Mouse (Mus musculus) thymus, postnatal 4 days (tissue): ENCODE data around the gene Stat5b.

ENCODE experiments used
- DNase-seq: peaks from one replicate; pipeline ENCODE4 v3.0.0; 2021

Stat5b gene

DNA sequence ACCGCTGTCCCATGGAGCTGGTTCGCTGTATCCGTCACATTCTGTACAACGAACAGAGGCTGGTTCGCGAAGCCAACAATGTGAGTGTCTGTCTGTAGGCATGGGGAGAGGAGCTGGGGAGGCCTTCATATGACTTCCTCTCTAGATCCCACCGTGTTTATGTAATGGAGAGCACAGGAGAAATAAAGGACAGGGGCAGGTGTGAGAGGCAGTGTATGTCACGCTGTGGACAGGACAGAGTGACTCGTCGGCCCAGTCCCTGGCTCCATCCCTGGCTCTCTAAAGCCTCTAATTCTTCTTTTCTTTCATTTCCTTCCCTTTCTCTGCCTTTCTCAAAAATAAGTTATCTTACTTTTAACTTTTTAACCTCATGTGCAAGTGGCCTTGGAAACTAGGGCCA lies 12.6 kb upstream of the Stat5b start:
- no peak for DNase-seq

DNA sequence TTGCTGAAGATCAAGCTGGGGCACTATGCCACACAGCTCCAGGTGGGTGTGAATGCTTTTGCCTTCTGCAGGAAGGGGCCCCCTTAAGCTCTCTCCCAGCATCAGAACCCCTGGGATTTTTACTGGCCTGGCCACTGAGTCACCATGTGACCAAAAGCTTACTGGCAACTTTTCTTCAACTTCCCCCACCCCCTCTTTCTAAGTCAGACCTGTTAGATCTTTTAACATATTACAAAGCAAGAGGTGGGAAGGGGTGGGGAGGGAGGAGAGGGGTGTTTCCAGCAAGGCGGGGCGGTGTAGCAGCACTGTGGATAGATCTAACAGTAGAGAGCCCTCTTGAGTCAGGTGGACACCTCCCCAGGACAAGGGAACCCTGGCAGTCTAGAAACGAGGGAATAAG lies 11.3 kb upstream of the Stat5b start:
- no peak for DNase-seq

DNA sequence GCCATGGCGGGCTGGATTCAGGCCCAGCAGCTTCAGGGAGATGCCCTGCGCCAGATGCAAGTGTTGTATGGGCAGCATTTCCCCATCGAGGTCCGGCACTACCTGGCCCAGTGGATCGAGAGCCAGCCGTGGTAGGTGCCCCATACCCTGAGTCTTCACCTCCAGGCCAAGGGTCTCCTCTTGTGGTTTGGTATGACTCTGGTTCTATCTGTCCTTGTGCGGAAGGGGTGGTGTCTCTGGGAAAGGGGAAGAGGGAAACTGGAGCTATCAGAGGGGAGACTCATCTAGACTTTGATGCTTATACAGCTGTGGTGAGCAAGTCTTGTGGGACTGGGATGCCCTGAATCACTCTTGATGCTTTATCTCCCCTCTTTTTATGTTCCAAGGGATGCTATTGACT lies 10.8 kb upstream of the Stat5b start:
- DNase-seq: no peak

DNA sequence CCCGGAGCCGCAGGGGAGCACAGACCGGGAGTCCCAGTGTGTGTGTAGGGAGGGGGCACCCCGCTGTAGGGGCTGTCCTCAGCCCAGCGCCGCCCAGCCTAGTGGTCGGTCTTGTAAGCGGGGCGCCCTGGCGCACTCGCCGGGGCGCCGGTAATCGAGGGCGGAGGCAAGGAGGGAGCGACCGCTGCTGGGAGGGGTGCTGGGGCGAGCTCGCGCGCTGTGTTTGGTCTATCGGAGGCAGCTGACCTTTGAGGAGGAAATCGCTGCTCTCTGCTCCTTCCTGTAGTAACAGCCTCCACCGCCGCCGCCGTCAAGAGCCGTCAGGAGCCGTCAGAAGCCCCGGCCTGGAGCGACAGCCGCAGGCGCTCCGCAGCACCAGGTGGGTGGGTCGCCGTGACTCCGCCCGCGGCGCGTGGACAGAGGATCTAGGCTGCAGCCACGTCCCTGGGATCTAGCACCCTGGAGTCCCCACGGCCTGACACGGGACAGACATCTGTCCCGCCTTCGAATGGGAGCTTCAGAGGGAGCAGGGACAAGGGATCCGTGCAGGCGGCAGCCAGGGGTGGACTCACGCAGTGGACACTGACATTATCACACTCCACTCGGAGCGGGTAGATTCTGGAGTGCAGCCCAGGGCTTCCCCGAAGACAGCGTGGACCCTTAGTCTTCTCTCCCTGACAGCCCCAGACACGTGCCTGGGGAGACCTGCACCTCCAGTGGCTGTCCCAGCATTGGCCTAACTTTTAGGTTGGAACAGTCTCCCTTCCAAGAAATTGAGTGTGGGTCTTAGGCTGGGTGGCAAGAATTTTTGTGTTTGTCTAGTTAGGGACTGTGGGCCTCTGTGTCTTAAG lies 9.9 kb upstream of the Stat5b start:
- peak; percentile 89 for DNase-seq

DNA sequence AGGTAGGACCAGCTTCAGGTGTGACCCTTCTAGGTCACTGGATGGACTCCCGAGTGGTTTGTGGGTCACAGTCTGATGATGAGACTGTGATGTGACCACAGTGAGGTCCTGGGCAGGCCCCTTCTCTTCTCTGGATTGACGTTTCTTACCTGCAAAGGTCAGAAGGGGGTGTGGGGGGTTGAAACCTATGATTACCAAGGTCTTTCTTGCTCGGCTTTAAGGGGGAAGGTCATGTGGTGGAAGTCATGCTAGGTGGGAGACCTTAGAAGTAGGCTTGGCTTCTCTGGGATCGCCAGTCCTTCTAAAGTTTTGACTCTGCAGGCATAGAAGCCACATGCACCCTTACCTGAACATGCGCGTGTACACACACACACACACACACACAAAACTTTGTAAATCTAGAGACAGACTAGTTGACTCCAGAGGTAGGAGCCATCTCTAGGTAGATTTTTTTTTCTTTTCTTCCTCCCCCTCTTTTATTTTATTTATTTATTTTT lies 9.1 kb upstream of the Stat5b start:
- no peak for DNase-seq

DNA sequence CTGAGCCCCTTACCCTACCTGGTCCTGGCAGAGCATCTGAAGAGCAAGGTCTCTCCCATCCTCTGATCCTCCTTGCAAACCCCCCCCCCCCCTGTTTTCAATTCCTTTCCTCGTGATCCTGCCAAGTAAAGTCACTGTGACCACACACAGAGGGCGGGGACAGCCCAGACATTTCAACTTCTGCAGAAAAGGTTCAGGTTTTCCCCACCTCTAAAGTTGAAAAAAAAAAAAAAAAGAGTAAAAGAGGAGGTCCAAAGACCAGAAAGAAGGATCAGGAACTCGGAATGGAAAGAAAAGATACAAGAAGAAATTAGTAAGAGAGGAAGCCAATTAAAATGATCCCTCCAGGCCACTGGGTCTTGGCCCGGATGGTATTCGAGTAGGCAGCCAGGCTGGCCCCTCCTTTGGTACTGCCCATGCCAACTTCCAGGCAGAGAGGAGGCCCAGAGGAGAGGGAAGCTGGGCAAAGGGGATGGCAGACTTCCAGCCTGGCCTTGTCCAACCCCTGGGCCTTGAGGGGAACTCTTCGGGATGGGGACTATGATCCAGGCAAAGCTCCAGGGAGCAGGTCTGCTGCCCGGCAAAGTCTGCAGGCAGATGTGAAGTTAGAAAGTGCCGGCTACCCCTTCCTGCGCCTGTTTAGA lies 8.5 kb upstream of the Stat5b start, which contains the start of gene Stat5a:
Gene Stat5a, plus strand, starts transcription at position 417 of the 644 bp plus-strand sequence.
- DNase-seq: no peak

DNA sequence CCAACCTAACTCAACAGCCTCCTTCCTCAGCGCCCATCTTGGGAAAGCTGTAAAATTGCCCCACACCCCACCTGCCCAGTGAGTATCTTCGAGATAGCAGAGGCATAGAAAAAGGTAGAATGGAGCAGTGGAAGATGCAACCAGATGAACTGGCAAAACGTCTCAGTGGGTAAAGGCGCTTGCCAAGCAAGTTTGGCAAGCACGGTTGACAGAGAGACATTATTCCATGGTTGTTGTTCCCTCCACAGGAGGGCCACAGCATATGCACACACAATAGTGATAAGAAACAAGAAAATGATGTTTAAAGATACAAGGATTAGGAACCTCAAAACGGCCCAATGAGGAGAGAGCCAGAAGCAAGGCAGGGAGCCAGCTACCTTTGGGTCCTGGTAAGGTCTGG lies 7.4 kb upstream of the Stat5b start:
- DNase-seq: no peak

DNA sequence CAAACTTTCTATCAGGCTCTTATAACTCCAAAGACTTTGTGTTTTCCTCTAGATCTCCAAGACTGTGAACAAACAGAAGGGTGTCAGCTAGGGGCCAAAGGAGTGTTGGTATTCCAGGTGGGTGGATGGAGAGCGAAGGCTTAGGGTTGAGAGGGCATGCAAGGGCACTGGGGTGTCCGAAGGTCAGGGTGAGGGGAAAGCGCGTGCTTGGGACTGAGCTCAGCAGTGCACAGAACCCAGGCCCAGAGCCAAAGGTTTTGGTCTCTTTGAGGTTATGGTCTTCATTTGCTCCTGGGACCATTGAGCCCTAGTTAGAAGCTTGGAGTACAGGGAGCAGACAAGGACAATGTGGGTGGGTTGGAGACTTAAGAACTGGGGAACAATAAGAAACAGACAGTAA lies 4.7 kb upstream of the Stat5b start:
- DNase-seq: no peak

DNA sequence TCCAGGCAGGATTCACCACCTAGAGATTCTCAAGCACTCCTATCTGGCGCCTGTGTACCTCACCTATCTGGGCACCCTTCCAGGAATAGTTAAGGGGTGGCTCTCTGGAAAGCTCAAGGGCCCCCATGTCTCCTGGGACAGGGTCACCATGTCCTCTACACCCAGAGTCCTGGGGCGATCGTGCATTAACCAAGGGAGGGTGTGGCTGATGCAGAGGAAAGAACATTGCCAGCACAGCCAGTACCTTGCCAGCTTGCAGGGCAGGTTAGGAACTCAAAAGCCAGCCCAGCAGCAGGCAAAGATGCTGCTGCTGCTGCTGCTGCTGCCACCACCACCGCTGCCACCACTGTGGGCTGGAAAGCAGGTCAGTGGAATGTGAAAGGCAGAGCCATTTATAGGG lies 3.7 kb upstream of the Stat5b start:
- no peak for DNase-seq

DNA sequence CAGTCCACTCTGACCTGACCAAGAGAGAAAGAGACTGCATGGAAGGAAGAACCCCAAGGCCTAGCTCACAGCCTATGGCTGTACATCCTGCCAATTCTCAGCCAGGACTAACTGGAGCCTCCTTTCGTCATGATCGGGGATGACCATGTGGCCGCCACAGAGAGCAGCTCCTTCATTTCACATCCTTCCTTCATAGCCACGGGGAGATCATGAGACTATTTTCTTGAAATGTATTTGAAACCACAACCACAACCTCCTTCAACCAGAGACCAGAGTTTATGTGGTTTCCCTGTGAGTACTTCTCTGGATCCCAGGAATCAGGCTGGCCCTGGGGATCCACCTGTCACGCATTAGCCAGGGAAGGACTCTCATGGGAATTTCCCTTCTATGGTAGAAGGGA lies 2.5 kb upstream of the Stat5b start:
- DNase-seq: no peak

DNA sequence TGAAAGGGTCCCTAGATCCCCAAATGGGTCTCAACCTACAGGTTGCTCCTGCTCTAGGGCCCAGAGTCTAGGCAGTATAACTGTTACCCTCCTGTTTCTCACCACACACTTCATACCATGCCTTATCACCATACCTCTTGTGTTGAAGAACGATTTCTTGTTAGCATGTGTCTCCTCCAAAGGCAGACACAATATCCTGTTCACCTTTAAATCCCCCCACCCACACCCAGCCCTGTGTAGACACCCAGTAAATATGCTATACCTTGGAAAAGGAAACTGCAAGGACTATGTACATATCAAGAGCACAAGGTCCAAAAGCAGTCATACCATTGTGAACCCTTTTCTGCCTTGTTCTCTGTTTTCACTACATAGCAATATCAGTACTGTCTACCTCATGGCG lies 1.6 kb upstream of the Stat5b start:
- no peak for DNase-seq

DNA sequence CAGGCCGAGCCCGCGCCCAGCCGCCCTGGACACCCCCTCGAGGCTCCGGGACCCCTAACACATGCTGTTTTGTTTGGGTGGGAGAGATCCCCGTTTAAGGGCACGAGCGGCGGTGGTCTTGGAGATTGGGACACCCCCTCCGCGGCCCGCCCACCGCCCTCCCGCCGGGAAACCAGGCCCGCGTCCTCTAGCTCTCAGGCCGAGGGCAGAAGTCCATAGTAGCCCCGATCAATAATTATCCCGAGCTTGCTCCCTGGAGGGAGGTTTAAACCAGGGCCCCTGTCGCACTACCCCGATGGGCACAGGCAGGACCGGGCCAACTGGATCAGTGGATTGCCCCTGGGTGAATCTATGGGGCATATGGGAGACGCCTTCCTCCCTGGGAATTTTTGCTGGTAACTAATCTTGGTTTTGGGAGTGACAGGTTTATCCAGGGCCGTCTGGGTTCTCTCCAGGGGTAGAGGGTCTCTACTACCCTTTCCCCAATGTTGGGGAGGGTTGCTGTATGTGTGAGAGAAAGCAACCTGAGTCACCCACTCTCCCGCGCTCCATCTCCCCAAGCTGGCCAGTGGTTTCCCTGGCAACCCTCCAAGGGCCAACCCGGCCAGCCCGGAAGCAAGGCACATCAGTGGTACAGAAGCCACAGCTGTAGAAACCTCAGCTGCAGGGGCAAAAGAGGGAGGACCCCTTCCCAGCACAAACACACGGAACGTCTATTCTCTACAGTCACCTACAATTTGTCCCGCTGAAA lies 429 bp upstream of the Stat5b start:
- DNase-seq: peak; percentile 67

DNA sequence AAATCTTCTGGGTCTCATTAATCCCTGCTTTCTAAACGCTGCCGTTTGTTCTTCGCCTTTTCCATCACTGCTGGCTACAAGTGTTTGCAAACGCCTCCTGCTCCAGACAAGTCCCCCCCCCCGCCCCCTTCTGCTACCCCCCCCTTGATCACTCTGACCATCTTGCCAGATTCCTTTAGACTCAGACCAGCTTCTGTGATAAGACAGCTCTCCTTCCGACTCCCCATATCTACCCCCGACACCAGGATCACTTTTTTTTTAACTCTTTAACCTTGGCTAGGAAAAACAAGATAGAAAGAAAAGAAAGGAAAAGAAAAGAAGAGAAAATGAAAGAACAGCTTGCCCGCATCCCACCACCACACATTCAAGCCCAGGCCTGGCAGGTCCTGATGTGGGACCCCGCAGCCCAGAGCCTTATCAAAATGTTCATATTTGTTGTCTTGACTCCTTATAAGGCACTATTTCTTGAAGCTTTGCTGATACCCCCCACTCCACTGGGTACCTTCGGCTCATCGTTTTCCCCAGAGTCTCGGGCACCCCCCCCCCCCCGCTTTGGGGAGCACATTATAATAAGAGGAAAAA lies 977 bp downstream of the Stat5b start:
- no peak for DNase-seq

DNA sequence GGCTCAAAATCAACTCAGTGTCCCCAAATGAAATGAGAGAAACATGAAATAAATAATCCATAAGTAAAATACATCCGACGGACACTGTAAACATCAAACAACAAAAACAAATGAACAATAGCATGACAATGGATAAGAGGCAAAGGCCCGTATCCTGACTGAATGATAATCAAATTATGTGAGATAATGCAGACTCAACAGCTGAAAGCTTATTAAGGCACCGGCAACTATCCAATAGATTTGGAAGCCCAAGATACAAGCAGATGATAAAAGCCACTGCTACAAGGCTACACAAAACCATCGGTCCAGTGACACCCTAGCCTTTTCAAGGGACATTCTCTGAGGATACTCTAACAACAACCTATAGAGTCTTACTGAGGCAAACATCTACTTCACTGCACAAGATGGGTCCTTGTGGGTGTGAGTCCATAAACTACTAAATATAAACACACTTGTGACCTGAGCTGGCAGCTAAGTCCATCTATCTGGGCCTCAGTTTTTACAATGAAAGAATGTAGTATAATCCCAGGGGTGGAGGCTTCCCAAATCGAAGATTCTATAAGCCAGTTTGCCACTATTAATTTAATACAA lies 1.6 kb downstream of the Stat5b start:
- DNase-seq: no peak

DNA sequence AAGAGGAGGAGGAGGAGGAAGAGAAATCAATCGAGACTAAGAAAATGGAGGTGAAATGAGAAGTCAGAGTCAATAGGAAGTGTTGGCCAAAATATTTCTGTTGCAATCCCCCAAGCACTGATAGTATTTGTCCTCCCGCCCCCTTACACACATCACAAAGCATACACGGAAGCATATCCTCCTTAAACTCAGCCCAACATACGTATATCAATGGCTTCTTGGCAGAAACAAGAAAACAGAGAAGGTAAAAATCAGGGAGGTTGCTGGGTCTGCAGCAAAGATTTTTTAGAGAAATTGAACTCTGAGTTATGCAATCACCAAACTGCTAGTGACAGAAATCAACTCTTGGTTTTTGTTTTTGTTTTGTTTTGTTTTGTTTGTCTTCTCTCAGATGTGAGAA lies 2.4 kb downstream of the Stat5b start:
- DNase-seq: no peak

DNA sequence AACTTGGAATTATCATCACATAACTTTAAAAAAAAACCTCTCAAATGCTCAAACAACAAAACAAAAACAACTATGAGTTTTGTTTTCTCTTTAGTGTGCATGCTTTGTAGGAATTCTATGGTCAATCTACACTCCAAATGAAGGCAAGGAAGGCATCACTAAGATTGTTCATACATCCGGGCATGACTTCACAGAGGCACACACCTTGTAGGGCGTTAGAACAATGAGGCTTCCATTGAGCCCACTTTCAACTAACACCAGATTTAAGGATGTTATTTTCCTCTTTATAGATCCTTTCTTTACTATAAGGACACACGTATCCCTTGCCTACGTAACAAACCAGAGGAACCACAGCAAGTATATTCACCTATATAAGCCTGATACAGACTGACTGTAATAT lies 3.0 kb downstream of the Stat5b start:
- no peak for DNase-seq

DNA sequence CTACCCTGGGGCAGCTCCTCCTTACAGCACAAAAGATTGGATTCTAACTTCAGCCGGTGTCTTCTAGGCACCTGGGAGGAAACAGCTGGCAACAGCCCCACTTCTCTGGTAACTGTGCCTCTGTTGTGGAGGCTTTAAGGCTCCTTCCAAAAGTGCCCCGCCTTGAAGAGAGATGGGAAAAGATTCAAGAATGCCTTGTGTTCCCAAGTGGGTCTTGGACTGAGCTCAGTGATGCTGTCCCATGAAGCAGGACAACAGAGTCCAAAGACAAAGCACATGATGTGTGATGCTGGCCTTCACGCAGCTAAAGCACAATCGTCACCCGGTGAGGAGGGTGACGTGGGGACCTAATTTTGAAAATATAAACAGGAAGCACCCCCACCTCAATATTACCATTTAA lies 4.7 kb downstream of the Stat5b start:
- DNase-seq: peak; percentile 61

DNA sequence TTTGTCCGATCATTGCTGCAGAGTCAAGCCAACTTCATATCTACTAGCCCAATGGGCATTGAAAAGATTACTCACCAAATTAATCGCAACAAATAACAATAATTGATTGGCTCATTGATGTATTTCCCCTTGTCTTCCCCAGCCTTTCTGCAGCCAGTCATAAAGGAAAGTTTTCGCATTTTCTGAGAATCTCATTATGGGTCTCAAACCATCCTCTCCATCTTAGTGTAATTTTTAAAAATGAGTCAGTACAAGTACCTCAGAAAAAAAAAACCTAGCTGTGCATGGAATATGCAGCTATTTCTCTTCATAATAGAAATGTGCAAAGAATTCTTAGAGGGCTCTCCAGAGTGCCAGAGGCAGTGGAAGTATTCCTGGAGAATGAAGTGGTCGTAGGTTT lies 6.4 kb downstream of the Stat5b start:
- DNase-seq: no peak

DNA sequence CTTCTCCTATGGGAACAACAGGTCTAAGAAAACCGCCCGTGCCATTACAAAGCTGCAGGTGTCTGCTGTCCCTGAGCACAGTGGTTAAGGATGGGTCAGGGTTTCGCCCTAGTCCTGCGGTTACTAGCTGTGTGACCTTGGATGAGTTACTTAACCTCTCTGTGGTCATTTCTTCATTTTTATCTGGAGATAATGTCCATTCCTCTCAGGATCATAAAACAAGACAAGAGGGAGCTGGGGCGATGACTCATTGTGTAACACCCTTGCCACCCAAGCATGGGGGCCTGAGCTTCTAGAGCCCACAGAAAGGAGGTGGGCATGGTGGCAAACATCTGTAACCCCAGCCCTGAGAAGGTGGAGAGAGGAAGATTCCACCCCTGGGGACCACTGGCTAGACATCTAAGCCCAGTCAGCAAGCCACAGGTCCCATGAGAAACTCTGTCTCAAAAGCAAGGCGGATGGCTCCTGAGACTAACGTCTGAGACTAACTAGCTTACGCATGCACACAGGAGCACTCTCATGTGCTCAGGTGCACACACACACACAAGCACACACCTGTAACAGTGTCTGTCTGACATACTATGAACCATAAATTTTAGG lies 7.4 kb downstream of the Stat5b start:
- peak; percentile 24 for DNase-seq

DNA sequence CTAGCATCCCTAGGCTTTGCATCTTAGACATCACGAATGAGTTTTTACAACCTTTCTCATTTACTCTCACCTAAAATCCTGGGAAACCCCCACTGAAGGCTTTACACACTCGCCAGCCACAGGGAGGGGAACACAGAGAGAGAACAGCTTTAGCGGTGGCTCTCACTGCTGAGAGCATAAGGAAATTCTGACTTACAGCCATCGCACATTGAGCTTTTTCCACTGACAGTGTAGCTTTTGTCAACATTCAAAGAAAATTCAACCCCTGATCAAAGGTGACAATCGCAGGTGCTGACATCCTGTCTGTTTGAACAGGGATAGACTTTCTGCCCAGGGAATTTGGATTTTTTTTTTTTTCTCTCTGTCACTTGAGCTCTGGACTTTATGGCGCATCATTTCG lies 8.5 kb downstream of the Stat5b start:
- peak; percentile 31 for DNase-seq

DNA sequence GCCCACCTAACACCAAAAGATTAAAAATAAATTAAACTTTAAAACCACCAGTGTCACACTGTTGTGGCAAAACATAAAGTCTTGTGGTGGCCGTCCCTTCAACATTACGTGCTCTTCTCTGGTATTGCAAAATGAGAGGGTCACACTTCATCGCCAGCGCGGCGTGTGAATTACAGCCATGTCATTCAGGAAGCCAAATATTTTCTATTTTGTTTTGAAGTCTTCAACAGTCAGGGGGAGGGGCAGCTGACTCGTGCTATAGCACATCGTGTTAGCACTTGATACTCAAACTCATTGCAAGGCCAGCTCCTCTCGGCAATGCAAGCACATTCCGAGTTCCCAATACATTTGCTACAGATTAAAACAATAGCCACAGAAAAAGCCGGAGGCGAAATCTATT lies 9.7 kb downstream of the Stat5b start:
- peak; percentile 51 for DNase-seq

DNA sequence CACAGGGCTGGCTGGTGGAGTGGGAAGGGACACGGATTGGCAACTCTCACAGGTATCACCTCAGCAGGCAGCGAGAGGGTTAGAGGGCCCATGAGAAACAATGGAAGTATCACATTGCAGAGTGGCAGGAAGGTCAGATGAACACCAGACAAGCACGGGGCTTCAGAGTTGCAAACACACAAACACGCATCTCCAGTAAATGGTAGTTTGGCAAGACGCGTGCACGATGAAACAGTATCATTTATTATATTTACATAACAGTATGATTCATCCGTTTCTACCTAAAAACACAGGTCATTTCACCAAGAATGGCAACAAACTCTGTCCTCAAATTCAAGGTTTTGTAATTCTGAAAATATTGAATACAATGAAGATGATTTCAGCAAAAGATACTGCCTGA lies 11.0 kb downstream of the Stat5b start:
- DNase-seq: no peak

DNA sequence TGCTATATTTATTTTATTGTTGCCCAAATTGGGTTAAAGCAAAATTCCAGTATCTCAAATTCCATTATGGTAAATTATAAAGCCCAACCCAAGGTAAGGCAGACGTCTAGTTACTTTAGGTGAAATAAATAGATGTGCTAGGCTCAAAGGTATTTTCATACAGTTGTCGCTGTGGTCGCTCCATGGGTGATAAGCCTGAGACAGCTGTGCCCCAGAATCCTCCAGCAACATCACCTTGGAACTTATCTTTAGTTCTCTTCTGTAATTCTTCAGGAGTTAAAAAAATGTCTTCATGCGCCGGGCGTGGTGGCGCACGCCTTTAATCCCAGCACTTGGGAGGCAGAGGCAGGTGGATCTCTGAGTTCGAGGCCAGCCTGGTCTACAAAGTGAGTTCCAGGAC lies 11.6 kb downstream of the Stat5b start:
- no peak for DNase-seq
